In genomic region chr19:32254739-32255344, GRCm38 (mm10) we compare ENCODE assay signal across 8 mouse cellular contexts.
DNase-seq lines count a peak whose midpoint lies in the region; ATAC-seq and TF ChIP-seq lines count a peak whose summit lies in the region.

No protein-coding gene starts in this region.

- peaks cover 16% of the 10 kb centered on the region; the same call in 1 of the 2 replicates for H3K4me1 ChIP-seq in bone marrow, adult 2 months (ENCODE audit: control insufficient read depth, insufficient read depth, low read length)
- peaks cover 5% of the 10 kb centered on the region; the same call in 1 of the 2 replicates for H3K4me1 ChIP-seq in kidney, postnatal 0 days (replicated peaks; ENCODE audit: insufficient read depth, low read length)
- H3K4me1 ChIP-seq in midbrain, embryonic 16.5 days (ENCODE audit: control insufficient read depth, insufficient read depth, low read length), result no peaks in the 10 kb centered on the region

- no peak for TF ChIP-seq POLR2A in bone marrow, adult 2 months (IDR thresholded peaks at IDR 0.05; ENCODE audit: borderline replicate concordance, control insufficient read depth, low read depth, low read length)

- 6% methylated on average over 8 of the region's 8 CpGs for WGBS in bone marrow, adult 2 months
- WGBS in kidney, postnatal 0 days, result 35% methylated on average over 8 of the region's 8 CpGs
- WGBS in midbrain, embryonic 16.5 days, result 24% methylated on average over 8 of the region's 8 CpGs

- no peak for DNase-seq in left cerebral cortex, adult 2 months (ENCODE audit: extremely low spot score in 1 of 2, low spot score in 2 of 2)
- no peak for DNase-seq in left cerebral cortex, adult 11 months (ENCODE audit: low spot score)
- DNase-seq in kidney, postnatal 0 days (ENCODE audit: low spot score), result peak; percentile 46
- DNase-seq in left cerebral cortex, adult 8-10 months (ENCODE audit: low spot score in 2 of 2), result no peak
- DNase-seq in urinary bladder, postnatal 14 days (ENCODE audit: low spot score), result no peak
- no peak for DNase-seq in left cerebral cortex, postnatal 10 days (ENCODE audit: extremely low spot score in 1 of 2, low spot score in 2 of 2)

- no peaks in the 10 kb centered on the region for H3K36me3 ChIP-seq in kidney, postnatal 0 days (ENCODE audit: insufficient read depth, low read length)
- H3K36me3 ChIP-seq in midbrain, embryonic 16.5 days (ENCODE audit: control insufficient read depth, insufficient read depth, low read length), result no peaks in the 10 kb centered on the region

- H3K4me2 ChIP-seq in kidney, postnatal 0 days (ENCODE audit: low read length), result no peak overlapping the region
- no peak overlapping the region for H3K4me2 ChIP-seq in midbrain, embryonic 16.5 days (ENCODE audit: low read length)

- no peaks in the 10 kb centered on the region for H3K9me3 ChIP-seq in kidney, postnatal 0 days (replicated peaks; ENCODE audit: low read length)
- no peaks in the 10 kb centered on the region for H3K9me3 ChIP-seq in midbrain, embryonic 16.5 days (replicated peaks; ENCODE audit: control insufficient read depth, low read length, poor library complexity, severe bottlenecking)

- no peaks in the 10 kb centered on the region for H3K27me3 ChIP-seq in kidney, postnatal 0 days (ENCODE audit: insufficient read depth, low read length)
- no peaks in the 10 kb centered on the region for H3K27me3 ChIP-seq in midbrain, embryonic 16.5 days (ENCODE audit: control insufficient read depth, insufficient read depth, low read depth, low read length)

- H3K27ac ChIP-seq in left cerebral cortex, adult 2 months, result peak overlapping the region; percentile 80
- H3K27ac ChIP-seq in bone marrow, adult 2 months (ENCODE audit: control insufficient read depth, insufficient read depth, low read depth, low read length, poor library complexity), result peak overlapping the region; percentile 36
- peak overlapping the region; percentile 55 for H3K27ac ChIP-seq in kidney, postnatal 0 days
- peak overlapping the region; percentile 38; the same call in 1 of the 2 replicates for H3K27ac ChIP-seq in midbrain, embryonic 16.5 days (ENCODE audit: low read length)

- H3K4me3 ChIP-seq in left cerebral cortex, adult 2 months, result no peak overlapping the region
- no peak overlapping the region for H3K4me3 ChIP-seq in bone marrow, adult 2 months (replicated peaks; ENCODE audit: control insufficient read depth, low read depth, low read length)
- no peak overlapping the region for H3K4me3 ChIP-seq in kidney, postnatal 0 days (replicated peaks; ENCODE audit: low read depth, low read length)
- H3K4me3 ChIP-seq in midbrain, embryonic 16.5 days (ENCODE audit: low read depth, low read length), result no peak overlapping the region

- intact Hi-C loops in left cerebral cortex, adult 2 months (cut with DNase I), result no loop called here
- intact Hi-C loops in left cerebral cortex, postnatal 10 days (cut with DNase I), result no loop called here

- no peak overlapping the region for H3K9ac ChIP-seq in kidney, postnatal 0 days (ENCODE audit: low read depth, low read length)
- H3K9ac ChIP-seq in midbrain, embryonic 16.5 days (ENCODE audit: low read depth, low read length), result no peak overlapping the region

- peak; percentile 54; the same call in 1 of the 2 replicates for ATAC-seq in kidney, postnatal 0 days (replicated peaks; ENCODE audit: low FRiP score, low read depth)
- ATAC-seq in midbrain, embryonic 16.5 days, result no peak

- TF ChIP-seq CTCF in left cerebral cortex, adult 2 months (IDR thresholded peaks at IDR 0.05), result no peak
- no peak for TF ChIP-seq CTCF in bone marrow, adult 2 months (IDR thresholded peaks at IDR 0.05; ENCODE audit: control insufficient read depth, insufficient read depth, low read length)
- TF ChIP-seq CTCF in kidney, postnatal 0 days (IDR thresholded peaks at IDR 0.05; ENCODE audit: low read depth), result no peak
